Mouse (Mus musculus) neural tube, embryonic 14.5 days (tissue): ENCODE measurements around the gene Hs2st1. TPM values are rescaled to one million over a fixed set of nuclear protein-coding genes. Genes with fewer than 3 reads are reported as not detected.

Experiments
- ATAC-seq: fragments of 200-750 bp; cut with Nextera tagmentation; 2 replicates; pipeline ENCODE4 v1.8.0; 2017; ENCODE audit warnings: low read depth, mild to moderate bottlenecking, moderate TSS enrichment, moderate library complexity
- H3K27ac ChIP-seq: fragments of 300-500 bp; sonication (generic); 2 replicates; pipeline ENCODE4 v1.5.1; 2014; ENCODE audit warnings: low read depth, mild to moderate bottlenecking, control low read depth, low read length, moderate library complexity, mixed read lengths
- H3K27me3 ChIP-seq: fragments of 300-500 bp; sonication (generic); 2 replicates; pipeline ENCODE4 v1.6.1; 2014; ENCODE audit warnings: low read length; ENCODE audit not compliant: control insufficient read depth, insufficient read depth
- H3K36me3 ChIP-seq: fragments of 300-500 bp; sonication (generic); 2 replicates; pipeline ENCODE4 v1.6.1; 2014; ENCODE audit warnings: low read length, mixed read lengths; ENCODE audit not compliant: control insufficient read depth, insufficient read depth
- H3K4me1 ChIP-seq: fragments of 300-500 bp; sonication (generic); 2 replicates; pipeline ENCODE4 v1.6.1; 2014; ENCODE audit warnings: low read length; ENCODE audit not compliant: control insufficient read depth, insufficient read depth
- H3K4me2 ChIP-seq: fragments of 300-500 bp; sonication (generic); 2 replicates; pipeline ENCODE4 v1.6.1; 2014; ENCODE audit warnings: mild to moderate bottlenecking, low read depth, low read length, control low read depth
- H3K4me3 ChIP-seq: fragments of 300-500 bp; sonication (generic); 2 replicates; pipeline ENCODE4 v1.5.1; 2014; ENCODE audit warnings: low read depth, low read length, control low read depth, mixed read lengths
- H3K9ac ChIP-seq: fragments of 300-500 bp; sonication (generic); replicated peaks from 2 replicates; pipeline ENCODE4 v1.6.1; 2014; ENCODE audit warnings: low read depth, mild to moderate bottlenecking, control low read depth, low read length, mixed read lengths
- H3K9me3 ChIP-seq: fragments of 300-500 bp; sonication (generic); 2 replicates; pipeline ENCODE4 v1.6.1; 2016; ENCODE audit warnings: low read length; ENCODE audit not compliant: control insufficient read depth
- WGBS: fragments of 180-500 bp; shearing (Covaris S2); extraction: QIAGEN DNeasy Blood & Tissue Kit; methylation state at CpG from one replicate; pipeline ENCODE4 v1.1.7; 2014; 5-methylcytosine and 5-hydroxymethylcytosine counted together
- polyA plus RNA-seq: library from polyadenylated mRNA; unstranded; fragments of >200 nt; fragmentation: Nextera tagmentation; extraction: Ambion mirVana; gene quantifications from 2 replicates; pipeline ENCODE4 v1.2.1, GENCODE M21; 2014

The Hs2st1 gene
- polyA plus RNA-seq, 1 experiment from 2014 or later = 17.0 TPM

DNA sequence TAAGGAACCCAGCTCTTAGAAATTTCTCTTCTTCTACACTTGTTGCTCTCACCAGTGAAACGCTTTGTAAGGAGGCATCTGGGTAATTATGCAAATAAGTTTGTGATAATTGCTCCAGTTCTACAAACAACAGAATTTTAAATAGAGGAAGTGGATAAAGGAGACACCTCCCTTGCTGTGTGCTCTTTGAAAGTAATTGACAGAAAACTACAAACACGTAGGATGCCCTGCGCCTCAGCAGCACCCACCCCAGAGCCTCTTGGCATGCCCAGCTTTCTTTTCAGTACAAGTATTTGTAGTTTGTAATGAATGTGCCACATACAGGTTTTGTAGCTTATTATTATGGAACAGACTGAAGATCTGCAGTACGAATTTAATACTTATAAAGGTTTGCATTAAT is 27.1 kb upstream of the Hs2st1 start:
- Histone ChIP-seq H3K4me1 (no peaks in the 10 kb centered on the region), H3K36me3 (peaks cover under 1% of the 10 kb centered on the region; the same call in 1 of the 2 replicates), H3K9me3 (no peaks in the 10 kb centered on the region), H3K4me3 (no peak overlapping the region), H3K27ac (no peak overlapping the region), H3K27me3 (no peaks in the 10 kb centered on the region), H3K4me2 (no peak overlapping the region), H3K9ac (no peak overlapping the region)
- WGBS = 60% methylated on average over 4 of the region's 4 CpGs
- no peak for ATAC-seq

DNA sequence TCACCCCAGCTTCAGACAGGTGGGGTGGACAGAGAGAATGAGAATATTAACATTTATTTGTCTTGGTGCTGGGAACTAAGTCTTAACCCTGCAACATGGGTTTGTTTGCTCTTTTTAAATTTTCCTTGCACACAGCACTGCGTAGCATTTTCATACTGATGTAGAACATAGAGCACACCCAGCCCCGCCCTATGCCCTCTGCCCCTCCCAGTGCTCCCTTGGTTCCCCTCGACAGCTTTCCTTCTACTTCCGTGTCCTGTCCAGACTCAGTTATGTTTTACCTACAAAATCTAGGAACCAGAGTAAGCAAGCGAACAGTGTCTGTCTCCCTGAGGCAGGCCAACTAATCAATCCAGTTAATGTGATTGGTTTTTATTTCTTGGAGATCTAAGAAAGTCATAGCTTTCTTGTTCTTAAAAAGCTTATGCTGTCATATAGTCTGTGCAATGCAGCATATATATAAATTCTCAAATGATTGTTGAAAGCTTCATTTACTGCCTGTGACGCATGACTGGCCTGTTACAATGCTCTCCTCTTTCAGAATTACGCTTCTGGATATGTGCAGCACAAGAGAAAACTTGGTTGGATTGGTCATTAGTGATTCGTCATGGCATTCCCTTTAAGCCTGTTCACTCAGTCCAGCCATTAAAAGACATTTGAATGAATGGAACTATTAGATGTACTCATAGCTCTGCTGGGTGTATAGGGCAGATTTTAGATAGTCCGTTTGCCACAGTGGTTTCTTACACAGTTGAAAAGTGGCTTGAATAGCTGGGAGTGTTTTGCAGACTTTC is 23.2 kb upstream of the Hs2st1 start:
- WGBS = 59% methylated on average over 9 of the region's 9 CpGs
- Histone ChIP-seq H3K4me1 (0 out of 2 replicates have a peak, but pooled peaks cover 3% of the 10 kb centered on the region), H3K4me2 (no peak overlapping the region), H3K27ac (no peak overlapping the region), H3K9ac (no peak overlapping the region), H3K27me3 (no peaks in the 10 kb centered on the region), H3K36me3 (peaks cover 5% of the 10 kb centered on the region; the same call in 1 of the 2 replicates), H3K4me3 (no peak overlapping the region), H3K9me3 (no peaks in the 10 kb centered on the region)
- ATAC-seq = no peak

DNA sequence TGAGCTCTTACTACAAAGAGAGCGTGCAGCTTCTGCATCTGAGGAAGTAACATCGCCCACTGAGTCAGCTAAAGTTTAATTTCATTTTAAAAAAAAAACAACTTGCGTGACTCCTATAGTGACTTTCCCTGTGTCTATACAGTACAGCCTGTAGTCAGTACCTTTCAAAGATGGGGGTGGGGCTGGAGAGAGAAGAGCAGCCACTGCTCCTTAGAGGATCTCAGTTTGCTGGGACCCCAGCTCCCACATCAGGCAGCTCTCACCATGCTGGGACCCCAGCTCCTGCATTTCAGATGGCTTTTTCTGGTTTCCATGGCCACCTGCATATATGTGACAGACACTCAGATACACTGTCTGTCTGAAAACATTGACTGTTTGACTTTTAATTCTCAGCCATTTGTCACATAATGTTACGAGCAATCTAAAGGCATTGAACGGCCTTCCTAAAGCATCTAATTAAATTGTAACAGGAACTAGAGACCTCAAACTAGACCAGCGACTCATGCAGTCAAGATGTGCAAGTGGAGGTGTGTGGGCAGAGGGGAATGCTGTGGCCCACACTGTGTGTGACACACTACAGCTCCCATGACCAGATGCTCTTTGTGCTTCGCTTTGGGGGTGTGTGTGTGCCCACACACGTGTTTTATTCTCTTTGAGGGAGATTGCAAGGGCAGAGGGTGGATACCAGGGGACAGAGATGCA is 19.4 kb upstream of the Hs2st1 start:
- 68% methylated on average over 8 of the region's 8 CpGs for WGBS
- Histone ChIP-seq H3K9ac (no peak overlapping the region), H3K27me3 (no peaks in the 10 kb centered on the region), H3K4me3 (no peak overlapping the region), H3K9me3 (no peaks in the 10 kb centered on the region), H3K4me2 (no peak overlapping the region), H3K4me1 (0 out of 2 replicates have a peak, but pooled peaks cover 3% of the 10 kb centered on the region), H3K27ac (no peak overlapping the region), H3K36me3 (peaks cover 5% of the 10 kb centered on the region; the same call in 1 of the 2 replicates)
- no peak for ATAC-seq

DNA sequence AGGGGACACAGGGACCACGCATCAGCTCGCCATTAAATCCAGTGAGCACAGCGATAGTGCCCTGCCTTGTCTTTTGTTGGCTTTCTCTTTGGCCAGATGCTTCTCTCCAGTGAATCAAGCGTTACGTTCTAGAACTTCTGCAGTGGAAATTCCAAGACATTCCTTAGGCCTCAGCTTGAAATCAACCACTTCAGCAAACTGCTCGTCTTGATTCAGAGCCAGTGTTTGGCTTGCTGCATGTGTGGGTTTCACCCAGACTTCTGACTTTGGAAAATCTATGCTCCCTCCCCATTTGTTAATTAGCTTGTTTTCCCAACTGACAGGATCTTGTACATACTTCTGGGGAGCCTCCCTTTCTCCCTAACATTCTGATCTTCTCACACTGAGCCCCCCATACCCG is 16.8 kb upstream of the Hs2st1 start:
- Histone ChIP-seq H3K9me3 (no peaks in the 10 kb centered on the region), H3K36me3 (0 out of 2 replicates have a peak, but pooled peaks cover under 1% of the 10 kb centered on the region), H3K9ac (no peak overlapping the region), H3K27me3 (no peaks in the 10 kb centered on the region), H3K27ac (no peak overlapping the region), H3K4me1 (0 out of 2 replicates have a peak, but pooled peaks cover 3% of the 10 kb centered on the region), H3K4me2 (no peak overlapping the region), H3K4me3 (no peak overlapping the region)
- 81% methylated on average over 7 of the region's 7 CpGs for WGBS
- ATAC-seq = no peak

DNA sequence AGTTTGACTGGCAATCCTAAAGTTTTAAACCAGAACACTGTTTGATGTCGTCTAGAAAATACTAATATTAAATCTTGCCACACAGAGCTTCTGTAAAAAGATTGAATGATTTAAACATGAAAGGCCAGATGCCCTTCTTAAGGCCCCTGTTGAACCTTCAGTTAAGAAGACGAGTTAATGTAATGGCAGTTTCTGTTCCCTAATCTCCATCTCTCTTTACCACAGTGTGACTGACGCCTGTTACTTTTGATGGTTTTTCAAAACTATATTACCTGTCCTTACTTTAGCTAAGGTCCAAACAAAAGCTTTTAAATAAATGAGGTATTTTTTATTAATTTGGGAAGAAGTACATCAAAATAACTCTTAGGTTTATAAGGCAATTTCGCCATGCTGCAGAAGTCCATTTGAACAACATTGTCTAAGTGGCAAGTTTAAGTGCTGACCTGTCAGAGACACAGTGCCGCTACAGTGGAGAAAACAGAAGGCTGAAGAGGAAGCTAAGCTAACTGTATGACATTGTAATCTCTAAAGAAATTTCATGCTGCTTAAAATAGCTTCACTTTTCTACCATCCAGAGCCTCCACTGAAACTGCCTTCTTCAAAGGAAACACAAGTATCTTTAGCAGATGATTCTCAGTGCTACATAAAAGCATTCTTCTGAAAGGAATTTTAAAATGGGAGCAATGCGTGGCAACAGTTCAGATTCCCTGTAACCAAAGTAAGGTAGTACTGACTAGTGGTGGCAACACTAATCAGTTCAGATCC is 15.0 kb upstream of the Hs2st1 start:
- Histone ChIP-seq H3K9me3 (no peaks in the 10 kb centered on the region), H3K4me1 (0 out of 2 replicates have a peak, but pooled peaks cover 3% of the 10 kb centered on the region), H3K4me2 (no peak overlapping the region), H3K9ac (no peak overlapping the region), H3K4me3 (no peak overlapping the region), H3K36me3 (no peaks in the 10 kb centered on the region), H3K27ac (no peak overlapping the region), H3K27me3 (no peaks in the 10 kb centered on the region)
- WGBS = 88% methylated on average over 6 of the region's 6 CpGs
- no peak for ATAC-seq

DNA sequence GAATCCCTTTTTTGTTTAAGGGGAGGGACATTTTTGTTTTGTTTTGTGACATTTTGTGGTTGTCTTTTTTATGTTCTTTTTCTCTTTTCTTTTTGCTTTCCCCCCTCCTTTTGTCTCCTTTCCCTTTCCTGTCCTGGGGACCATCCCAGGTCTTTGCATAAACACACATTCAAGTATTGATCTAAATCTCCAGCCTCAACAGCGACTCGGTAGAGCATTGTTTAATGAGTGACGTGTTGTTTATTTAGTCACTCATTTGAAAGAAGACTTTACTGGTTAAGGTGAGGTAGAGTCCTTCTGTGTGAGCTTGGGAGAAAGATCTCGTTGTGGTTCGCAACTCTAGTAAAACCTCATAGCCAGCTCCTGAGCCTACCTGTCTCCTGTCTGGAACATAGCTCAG is 13.8 kb upstream of the Hs2st1 start:
- 76% methylated on average over 5 of the region's 5 CpGs for WGBS
- ATAC-seq = no peak
- Histone ChIP-seq H3K9me3 (no peaks in the 10 kb centered on the region), H3K4me1 (no peaks in the 10 kb centered on the region), H3K36me3 (peaks cover 6% of the 10 kb centered on the region), H3K27ac (no peak overlapping the region), H3K4me3 (no peak overlapping the region), H3K27me3 (no peaks in the 10 kb centered on the region), H3K9ac (no peak overlapping the region), H3K4me2 (no peak overlapping the region)

DNA sequence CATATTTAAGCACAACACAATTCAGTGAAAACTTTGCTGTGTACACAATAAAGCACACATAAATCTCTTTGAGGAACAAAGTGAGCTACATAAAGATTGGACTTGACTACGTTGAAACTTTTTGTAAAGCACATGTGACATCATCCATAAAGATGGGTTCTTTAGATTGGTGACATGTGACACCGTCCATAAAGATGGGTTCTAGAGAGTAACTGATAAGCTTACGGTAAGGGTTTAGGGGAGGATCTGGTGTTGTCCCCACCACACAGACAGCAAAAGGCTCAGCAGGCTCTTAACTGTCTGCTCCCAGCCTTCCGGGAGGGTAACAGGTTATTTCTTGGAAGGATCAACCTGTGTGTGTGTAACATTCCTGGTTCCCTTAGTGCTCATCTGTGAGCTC is 12.3 kb upstream of the Hs2st1 start:
- Histone ChIP-seq H3K4me2 (no peak overlapping the region), H3K27ac (no peak overlapping the region), H3K4me3 (no peak overlapping the region), H3K27me3 (no peaks in the 10 kb centered on the region), H3K9me3 (no peaks in the 10 kb centered on the region), H3K36me3 (peaks cover 12% of the 10 kb centered on the region), H3K9ac (no peak overlapping the region), H3K4me1 (no peaks in the 10 kb centered on the region)
- WGBS = 80% methylated on average over 4 of the region's 4 CpGs
- no peak for ATAC-seq

DNA sequence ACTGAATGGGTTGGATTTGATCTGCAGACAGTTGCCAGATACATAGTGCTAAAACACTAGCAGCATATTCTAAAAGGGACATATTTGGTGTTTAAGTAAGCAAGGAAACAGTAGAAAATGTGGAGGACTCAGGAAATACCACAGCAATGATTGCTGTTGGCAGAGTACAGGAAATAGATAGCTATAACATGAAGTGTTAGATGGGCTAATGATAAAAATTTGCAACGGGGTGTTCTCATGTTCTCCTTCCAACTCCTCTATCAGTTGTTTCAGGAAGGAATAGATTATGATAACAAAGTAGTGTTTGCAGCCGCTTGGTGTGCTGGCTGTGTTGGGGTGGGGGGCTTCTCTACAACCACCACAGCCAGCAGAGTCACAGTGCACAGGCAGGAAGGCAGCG is 11.9 kb upstream of the Hs2st1 start:
- H3K9me3 ChIP-seq = no peaks in the 10 kb centered on the region
- WGBS = 95% methylated on average over 3 of the region's 3 CpGs
- H3K36me3 ChIP-seq = peaks cover 12% of the 10 kb centered on the region
- no peak overlapping the region for H3K27ac ChIP-seq
- H3K4me2 ChIP-seq = no peak overlapping the region
- no peaks in the 10 kb centered on the region for H3K4me1 ChIP-seq
- no peak for ATAC-seq
- H3K9ac ChIP-seq = no peak overlapping the region
- H3K27me3 ChIP-seq = no peaks in the 10 kb centered on the region
- H3K4me3 ChIP-seq = no peak overlapping the region
